Mouse (Mus musculus) adrenal gland, postnatal 36 days (tissue): Measurements from ENCODE around the gene Ikzf1. TPM values are rescaled to one million over a fixed set of nuclear protein-coding genes. Genes with fewer than 3 reads are reported as not detected.

Experiments
- DNase-seq, 2 experiments: peaks; one replicate each; pipeline ENCODE4 v3.0.0; 2021; ENCODE audit warnings: mixed read lengths in 1 of 2
- total RNA-seq, 2 experiments: library from RNA; stranded (reverse); gene quantifications; 2 replicates each; pipeline ENCODE4 v1.2.3; 2021

Gene Ikzf1
- total RNA-seq, 2 experiments from 2014 or later = 1.8 to 2.5 TPM

DNA sequence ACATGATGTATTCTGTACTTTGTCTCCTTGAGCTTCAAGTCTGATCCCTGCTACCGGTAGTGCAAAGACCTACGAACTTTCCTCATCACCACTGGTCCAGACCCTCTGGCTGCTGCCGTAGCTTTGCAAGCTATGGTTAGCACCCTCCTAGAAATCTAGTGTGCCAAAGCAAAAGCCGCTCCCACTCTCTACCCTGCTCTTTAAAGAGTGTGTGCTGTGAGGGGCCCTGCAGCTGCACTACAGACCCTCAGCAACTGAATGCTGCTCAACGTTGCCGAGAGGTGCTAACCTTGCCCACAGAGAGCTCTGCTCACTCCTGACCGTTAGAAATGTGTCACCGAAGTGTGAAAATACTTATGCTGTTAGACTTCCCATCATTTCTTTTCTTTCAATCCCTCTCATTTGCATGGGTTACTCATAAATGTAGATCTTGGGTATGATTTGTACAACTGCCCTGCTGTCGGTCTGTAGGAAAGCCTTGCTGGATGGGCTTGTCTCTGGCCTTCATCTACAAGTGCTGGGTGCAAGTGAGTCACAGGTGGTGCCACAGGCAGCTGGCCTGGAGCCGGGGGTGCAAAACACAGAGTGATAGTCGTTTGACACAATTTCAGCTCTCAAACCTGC is 40.6 kb downstream of the Ikzf1 start:
- DNase-seq = no peak

DNA sequence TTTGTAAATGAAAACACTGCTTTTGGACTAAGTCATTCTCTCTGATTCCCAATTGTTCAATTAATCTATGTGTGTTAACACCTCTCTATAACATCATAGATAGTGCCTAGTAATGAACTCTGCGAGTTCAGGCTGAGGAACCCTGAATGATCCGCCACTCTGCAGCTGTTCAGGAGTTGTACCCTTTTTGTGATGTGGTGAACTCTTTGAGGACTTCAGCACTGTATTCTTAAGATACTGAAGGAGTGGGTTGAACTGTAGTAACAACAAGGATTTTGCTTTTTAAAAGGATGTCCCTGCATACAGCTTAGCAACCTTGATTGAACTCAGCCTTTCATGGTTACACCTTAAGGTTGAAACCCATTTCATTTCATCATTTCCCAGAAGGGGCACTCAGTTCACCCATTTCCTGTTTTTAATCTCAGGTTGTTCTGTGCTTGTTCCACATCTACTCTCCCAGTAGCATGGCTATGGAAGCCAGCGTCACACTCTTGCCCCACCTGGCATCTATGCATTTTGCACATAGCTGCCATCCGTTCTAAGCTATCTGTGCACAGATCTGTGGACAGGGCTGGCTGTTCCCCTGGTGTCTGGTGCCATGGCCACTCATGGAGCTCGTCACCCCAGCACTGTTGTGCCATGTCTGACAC is 41.2 kb downstream of the Ikzf1 start:
- DNase-seq = no peak

DNA sequence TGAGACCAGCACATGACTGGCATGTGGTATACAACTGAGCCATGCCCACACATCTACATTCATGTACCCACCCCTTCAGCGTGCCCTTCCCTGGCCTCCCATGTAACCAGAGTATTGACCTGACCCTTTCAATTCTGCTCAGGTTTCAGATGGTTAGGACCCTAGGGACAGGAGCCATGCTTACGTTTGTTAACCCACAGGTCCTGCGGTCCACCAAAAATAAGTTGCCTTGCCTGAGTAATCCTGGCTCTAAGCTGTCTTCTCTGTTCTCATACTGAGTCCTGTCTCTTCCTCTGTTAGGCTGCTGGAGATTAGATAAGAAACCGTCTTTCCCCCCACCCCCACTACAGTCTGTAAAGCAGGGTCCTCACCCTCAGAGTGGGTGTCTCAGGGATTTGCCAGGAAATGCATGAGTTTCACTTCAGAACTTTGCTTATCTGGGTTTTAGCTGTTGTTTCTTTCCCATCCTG is 42.0 kb downstream of the Ikzf1 start:
- DNase-seq = no peak

DNA sequence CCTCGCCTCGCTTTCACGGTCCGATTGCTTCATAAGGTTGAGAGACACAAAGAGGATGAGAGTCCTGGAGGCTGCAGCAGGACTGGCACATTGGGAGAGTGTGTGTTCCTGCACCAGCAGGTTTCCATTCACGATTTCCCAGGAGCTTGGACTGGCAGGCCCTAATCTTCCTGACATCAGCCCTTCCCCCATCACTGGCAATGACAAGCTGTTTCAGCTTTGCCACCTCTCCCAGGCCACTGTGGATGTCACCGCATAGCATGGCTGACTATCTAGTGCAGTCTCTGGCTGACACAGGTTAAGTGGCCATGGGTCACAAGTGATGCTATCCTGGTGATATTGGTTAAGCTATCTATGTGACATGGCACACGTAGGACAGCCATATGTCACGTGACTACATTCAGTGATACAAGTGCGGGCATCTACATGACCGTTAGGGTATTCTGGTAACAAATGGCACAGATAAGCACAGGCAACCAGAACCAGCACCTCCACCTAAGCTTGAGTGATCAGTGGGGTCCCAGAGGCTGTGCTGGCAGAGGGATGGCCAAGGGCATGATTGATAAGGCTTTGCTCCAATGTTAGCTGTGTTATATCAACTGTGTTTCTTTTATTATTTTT is 43.2 kb downstream of the Ikzf1 start:
- DNase-seq = no peak

DNA sequence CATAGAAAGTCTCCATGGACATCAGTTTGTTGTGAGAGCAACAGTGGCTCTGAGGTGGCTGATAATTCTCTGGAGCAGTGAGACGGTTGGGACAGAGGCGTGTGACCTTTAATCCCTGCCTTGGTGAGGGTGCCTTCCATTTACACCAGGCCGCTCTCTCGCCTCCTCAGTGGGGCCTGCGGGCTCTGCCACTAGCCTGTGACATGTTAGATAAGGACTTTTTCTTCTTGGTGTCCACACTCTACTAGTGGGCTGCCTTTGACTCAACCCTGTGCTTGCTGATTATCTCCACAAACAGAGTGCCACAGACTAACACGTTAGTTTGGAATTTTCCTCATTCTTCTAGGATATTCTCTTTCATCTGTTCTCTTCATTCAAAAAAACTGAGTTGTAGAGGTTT is 44.4 kb downstream of the Ikzf1 start:
- DNase-seq = no peak

DNA sequence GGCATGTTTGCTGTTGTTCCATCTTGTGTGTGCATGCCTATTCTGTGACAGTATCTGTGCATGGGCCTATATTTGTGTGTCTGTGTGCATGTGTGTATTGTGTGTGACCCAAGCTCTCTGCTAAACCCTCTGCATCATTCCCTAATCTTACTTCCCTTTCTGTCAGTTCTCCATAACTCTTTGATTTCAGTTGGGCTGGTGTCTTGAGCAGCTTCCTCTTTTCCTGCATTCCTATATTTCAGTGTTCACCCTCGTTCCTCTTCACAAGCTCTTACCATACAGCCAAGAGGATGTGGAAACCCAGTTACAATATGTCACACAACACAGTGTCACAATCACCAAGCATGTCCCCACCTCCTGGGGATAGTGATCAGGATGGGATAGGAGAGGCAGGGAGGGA is 45.3 kb downstream of the Ikzf1 start:
- DNase-seq = no peak

DNA sequence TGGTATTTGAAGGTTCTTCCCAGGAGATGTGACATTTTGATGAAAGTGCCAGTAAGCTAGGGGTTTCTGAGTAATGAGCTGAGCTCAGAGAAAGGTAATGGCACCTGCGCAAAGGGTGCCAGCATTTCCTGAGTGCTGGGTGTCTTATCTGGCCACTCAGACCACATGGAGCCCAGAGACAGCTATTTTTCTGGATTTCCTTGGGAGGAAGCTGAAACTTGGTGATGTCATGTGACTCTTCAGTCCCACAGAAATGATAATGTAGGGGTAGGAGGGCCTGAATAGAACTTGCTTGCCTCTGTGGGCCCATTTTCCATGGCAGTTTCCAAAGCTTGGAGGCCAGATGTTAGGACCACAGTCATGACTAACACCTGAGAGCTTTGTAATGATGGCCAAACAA is 46.9 kb downstream of the Ikzf1 start:
- no peak for DNase-seq

DNA sequence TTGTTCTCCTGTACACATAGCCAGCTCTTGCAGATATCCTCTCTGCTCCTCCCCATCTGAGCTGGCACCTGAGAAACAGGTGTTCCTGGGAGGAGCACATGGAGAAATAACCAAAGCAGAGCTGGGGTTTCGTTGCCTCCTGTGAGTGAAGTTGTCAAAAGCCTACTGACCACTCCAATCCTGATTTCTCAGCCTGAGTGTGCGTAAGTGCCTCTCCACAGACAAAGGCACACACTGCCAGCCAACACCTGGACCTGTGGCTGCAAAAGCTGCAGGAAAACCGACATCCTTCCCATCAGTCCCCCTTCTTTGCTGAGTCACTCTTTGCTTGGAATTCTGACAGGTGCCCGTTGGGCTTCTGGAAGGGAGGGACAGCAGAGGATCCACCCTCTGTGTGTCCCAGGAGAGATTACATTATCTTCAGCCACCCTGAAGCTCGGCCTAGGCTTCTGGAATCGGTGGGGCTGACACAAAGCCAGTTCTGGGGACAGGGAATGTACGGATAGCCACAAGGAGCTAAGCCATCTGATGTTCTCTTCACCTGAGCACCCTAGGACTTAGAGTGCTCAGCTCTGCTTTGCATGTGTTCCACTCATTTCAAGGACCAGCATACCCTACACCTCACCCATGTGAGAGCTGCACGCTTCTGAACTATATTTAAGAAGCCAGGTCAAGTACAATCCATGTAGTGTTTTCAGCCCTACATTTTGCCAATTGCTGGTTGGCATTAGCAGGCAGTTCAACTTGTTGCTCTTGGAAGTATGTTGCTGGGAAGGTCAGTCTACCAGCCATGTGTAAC is 48.4 kb downstream of the Ikzf1 start:
- no peak for DNase-seq

DNA sequence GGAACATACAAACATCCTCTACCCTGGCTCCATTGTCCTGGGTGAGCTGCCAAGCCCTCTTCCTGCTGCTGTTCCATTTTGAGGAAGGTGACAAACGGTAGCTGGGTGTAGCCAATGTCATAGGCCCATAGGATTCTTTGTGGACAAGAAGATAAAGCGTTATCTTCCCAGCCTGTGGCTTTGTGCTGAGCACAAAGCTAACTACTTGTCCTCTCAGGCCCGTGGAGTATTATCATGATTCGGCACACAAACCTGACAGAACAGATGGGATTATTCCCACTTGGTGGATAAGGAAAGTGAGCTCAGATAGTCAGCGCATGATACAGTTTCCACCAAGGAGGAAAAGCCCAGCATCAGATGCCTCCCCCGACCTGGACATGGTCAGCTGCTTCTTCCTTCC is 50.4 kb downstream of the Ikzf1 start:
- no peak for DNase-seq

DNA sequence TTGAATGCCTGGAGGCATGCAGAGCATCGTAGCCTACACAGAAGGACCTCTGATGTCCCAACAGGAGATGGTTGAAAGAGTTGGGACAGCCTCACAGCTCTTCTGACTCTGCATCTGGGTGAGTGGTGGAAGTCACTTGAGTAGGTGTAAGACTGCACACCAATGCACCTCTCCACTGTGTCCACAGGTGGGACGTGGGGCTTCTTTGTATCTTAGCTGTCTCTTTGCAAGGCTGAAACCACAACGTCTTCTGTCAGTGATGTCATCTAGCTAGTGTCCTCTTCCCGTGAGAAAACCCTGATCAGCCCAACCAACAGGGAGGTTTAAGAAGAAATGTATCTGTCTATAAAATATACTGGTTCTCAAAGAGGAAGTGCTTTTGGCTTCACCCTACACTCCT is 52.1 kb downstream of the Ikzf1 start:
- DNase-seq = no peak

DNA sequence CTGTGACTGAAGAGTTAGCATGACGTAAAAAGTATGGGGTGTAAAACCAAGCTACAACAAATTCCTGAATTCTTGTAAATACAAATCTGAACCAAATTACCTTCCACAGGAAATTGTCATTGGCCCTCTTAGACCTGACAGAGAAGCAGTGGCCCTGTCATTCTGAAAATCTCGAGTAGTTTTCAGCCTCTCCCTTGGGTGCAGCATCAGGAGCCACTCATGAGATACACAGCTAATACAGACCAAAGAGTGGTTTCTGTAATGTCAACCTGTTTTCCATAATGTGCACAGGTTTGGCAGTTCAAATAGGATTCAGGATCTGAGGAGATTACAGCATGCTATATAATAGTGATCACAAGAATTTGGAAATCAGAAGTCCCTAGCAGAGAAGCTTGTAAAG is 52.8 kb downstream of the Ikzf1 start:
- DNase-seq = no peak

DNA sequence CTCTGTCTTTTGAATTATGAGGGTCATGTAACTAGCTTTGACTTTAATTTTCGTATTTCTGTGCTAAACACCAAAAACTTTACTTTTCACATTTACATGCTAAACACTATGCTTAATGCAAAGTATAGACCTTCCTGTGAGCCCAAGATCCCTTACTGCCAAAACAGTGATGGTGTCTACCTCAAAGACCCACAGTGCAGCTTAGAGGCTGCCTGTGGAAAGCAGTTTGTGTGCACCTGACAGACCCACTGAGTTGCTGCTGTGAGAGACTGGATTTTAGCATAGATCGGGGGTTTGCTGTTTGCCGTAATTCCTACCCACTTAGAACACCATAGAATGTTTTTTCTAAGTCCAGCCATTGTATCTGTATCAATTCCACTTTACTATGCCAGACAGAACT is 54.3 kb downstream of the Ikzf1 start:
- DNase-seq = no peak

DNA sequence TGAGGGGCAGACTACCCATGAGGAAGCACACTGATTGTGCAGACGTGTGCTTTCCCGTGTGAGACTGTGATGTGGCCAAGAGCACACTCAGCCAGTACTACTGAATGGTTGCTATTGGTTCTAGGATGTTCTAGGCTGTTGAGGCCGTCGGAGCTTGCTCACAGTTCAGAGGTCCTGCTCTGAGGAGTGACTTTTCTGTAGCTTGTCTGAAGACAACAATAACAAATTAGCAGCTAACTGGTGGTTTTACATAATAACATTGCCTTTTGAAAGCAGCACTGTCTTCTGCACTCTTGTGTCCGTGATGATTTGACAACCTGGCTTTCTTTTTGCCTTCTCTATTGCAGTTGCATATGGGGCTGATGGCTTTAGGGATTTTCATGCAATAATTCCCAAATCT is 55.8 kb downstream of the Ikzf1 start:
- no peak for DNase-seq

DNA sequence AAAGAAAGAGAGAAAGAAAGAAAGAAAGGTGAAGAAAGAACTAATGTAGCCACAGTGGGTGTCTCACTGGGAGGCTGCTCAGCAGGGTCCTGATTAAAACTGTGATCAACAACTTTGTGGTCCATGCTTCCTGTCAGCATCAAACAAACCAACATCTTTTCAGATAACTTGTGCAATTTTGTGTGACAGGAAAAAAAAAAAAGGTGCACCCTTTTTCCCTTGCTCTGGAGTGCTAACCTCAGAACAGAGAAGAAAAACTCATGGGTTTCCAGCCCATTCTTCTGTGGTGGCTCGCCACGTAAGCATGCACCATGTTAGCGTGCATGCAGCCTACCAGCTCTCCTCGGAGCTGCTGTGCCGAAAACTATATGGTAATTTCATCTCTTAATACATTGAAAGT is 56.8 kb downstream of the Ikzf1 start:
- DNase-seq = no peak

DNA sequence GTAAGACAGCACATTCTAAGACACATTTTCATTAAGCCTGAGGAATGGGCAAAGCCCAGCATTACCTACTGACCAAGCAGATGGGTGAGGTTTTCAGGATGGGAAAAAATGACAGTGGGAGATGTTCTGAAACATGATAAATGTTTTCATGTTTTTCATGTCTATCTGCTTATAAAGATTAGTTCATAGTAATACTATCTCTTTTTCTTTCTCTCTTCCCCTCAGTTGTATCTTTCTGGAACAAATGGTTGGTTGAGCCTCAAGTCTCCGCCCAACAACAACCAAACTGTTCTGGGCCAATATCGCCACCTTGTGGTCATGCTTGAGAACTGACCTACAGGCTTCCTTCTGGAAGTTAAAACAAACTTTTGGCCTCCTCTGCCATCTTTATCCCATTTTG is 57.8 kb downstream of the Ikzf1 start:
- DNase-seq = peak; percentile 7 to 22

DNA sequence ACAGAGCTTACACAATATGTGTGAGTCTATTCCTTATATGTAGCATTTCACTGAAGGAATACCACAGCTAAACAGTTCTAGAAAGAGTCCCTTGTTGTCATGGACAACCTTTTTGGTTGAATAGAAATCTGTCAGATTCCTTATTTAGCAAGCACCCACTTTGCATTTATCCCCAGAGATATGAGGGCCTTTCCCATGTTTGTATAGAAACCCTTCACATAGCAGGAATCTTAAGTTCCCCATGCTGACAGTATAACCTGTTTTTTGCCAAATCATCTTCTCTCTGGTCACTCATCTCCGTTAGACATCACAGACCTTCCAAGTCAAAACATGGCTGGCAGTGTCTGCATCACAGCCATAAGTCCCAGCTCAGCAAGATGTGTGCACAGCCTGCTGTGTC is 59.4 kb downstream of the Ikzf1 start:
- DNase-seq = no peak

DNA sequence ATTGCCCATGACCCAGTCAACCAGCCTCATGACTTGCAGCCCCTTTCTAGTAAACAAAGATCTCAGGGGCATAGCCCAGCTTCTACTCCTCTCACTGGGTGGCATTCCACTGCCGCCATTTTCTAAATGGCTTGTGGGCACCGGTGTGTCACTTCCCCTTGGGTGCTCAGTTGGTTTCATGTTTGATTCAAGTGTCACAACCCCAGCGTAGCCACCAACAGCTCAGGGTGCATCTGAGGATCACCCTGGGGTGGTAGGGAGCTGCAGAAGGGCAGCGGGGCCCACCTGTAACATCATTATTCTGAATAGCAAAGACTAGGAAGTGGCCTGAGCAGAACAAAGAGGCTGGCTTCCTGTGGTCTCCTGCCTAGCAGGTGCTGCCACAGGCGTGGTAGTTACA is 66.3 kb downstream of the Ikzf1 start:
- DNase-seq = no peak

DNA sequence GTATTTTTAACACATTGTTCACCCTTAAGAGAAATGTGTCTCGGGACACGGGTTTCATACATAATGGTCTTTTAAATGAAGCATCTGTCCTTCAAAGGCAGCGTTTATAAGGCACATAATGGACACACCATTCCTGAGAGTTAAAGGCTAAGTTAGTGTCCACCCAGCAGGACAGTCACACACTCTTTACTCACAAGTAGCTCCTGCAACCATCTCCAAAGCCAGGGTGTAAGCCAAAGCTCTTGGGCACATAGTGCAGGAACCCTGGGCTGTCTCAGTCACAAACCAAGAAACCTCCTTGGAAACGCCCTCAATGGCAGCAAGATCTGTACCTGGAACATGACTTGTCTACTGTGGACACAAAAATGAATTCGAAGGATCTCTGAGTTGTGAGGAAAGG is 68.1 kb downstream of the Ikzf1 start:
- no peak for DNase-seq

DNA sequence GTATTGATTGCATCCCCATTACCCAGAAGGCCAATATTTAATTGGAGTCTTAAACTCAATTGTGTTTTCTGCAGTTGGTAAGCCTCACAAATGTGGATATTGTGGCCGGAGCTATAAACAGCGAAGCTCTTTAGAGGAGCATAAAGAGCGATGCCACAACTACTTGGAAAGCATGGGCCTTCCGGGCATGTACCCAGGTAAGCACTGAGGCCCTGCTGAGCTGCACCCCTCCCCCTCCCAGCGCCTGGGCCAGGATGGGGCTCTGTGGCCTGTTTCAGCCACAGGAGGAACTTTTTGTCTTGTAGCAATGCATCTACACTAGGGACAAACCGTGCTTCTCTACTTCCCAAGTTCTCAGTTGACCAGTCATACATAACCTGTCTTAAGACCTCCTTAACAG is 73.3 kb downstream of the Ikzf1 start:
- DNase-seq = no peak

DNA sequence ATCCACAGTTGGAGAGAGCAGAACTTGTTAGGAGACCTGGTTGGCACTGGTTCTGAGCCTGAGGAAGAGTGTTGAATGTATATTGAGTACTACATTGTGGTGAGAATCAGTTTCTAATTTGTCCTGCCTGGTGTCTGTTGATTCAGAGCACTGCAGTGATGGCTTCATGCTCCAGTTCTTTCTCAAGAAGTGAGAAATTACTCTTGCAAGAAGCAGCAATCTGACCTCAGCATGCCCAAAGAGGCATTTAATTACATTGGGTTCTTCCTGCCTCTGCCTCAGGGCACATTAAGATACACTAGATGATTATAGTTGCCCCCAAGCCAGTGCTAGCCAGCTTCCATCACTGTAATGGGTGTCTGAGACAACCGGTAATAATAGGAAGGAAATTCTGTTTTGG is 74.1 kb downstream of the Ikzf1 start:
- DNase-seq = no peak

DNA sequence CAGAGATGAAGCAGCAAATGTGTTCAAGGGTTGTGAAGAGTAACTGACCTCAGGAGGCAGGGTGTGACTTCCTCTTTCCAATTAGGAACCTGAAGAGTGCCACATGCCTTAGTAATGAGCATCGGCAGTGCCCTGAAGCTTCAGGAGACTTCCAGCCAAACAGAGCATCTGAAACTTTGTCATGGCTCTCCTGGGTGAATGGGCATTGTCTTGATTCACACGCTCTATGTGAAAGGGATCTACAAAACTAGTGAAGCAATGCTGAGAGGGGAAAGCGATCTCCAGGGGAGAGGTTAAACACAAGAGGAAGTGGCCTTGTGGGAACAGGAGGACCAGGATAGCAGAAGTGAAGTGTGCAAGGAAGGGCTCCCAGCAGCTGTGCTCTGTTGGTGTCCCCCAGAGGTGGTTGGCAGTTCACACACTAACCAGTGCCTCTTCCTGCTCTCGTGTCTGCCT is 78.4 kb downstream of the Ikzf1 start:
- no peak for DNase-seq

DNA sequence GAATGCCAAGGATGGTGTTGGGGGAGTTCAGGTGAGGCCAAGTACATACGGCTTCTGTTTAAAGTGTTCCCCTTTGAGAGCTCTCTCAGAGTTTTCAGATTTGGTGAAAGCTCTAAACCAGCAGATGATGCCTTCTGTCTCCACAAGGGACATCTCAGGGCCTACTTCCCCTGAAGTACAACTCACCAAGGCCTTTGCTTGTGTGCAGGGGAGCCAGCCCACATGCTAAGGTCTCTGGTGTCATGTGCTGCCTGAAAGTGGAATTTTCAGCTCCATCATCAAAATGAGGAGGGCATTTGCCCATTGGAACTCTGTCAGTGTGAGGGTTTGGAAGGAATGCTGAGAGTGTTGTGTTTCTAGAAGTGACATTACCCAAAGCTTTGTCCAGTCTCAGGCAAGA is 80.6 kb downstream of the Ikzf1 start:
- no peak for DNase-seq

DNA sequence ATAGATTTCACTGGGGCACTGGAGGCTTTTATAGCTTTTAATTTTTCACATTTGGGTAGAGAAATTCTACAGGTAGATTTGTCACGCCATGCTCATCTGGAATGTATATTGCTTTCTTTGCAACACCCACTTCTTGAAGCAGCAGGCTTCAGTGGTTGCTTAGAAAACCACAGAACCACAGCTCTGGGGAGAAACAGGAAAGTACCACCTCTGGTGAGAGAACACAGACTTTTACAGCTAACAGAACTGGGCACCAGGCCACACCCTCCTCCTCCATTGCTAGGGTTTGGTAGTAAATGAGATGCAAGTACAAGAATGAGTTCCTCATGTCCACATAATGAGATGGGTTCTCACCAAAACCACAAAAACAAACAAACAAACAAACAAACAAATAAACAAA is 81.3 kb downstream of the Ikzf1 start:
- no peak for DNase-seq
